In genomic region chr9:122339972-122340371, GRCm38 (mm10) we compare ENCODE assay signal across 20 mouse cellular contexts. TPM values are rescaled to one million over a fixed set of nuclear protein-coding genes. Genes with fewer than 3 reads are reported as not detected.
DNase-seq lines count a peak whose midpoint lies in the region; ATAC-seq and TF ChIP-seq lines count a peak whose summit lies in the region.
"Had no signal": no experiment of that assay in that cellular context is flagged by ENCODE, and none has a peak within 500 bp of the region (broad histone marks: within the 10 kb centered on the region; RNA-seq: fewer than 3 reads in every experiment).

No protein-coding gene starts in this region.

- H3K9me3 ChIP-seq in intestine, embryonic 14.5 days (ENCODE audit: control insufficient read depth, low read length) = no peaks in the 10 kb centered on the region
- no peaks in the 10 kb centered on the region for H3K9me3 ChIP-seq in intestine, postnatal 0 days (ENCODE audit: control insufficient read depth)
- no peaks in the 10 kb centered on the region for H3K9me3 ChIP-seq in MEL (replicated peaks; ENCODE audit: insufficient read depth, low read length)
- H3K9me3 ChIP-seq: embryonic facial prominence, embryonic 10.5 days; embryonic facial prominence, embryonic 12.5 days; forebrain, embryonic 10.5 days; forebrain, embryonic 12.5 days had no signal

- H3K4me1 ChIP-seq in intestine, embryonic 14.5 days (replicated peaks; ENCODE audit: control insufficient read depth, insufficient read depth, low read length) = no peaks in the 10 kb centered on the region
- H3K4me1 ChIP-seq in intestine, postnatal 0 days (replicated peaks; ENCODE audit: control insufficient read depth, insufficient read depth, low read length) = 0 out of 2 replicates have a peak, but pooled peaks cover 2% of the 10 kb centered on the region
- H3K4me1 ChIP-seq in MEL (ENCODE audit: control insufficient read depth in 1 of 2, insufficient read depth in 2 of 2, low read length in 2 of 2) = no peaks in the 10 kb centered on the region; a peak in 1 of 4 replicates
- H3K4me1 ChIP-seq: embryonic facial prominence, embryonic 12.5 days; forebrain, embryonic 10.5 days; forebrain, embryonic 12.5 days had no signal

- no peak for TF ChIP-seq EP300 in MEL (IDR thresholded peaks at IDR 0.05; ENCODE audit: low read depth in 1 of 2, low read length in 2 of 2)

- no peaks in the 10 kb centered on the region for H3K79me2 ChIP-seq in MEL (ENCODE audit: control insufficient read depth, insufficient read depth, low read length, poor library complexity)

- H3K36me3 ChIP-seq in intestine, embryonic 14.5 days (ENCODE audit: control insufficient read depth, insufficient read depth, low read length) = no peaks in the 10 kb centered on the region
- H3K36me3 ChIP-seq in intestine, postnatal 0 days (ENCODE audit: control insufficient read depth, insufficient read depth) = no peaks in the 10 kb centered on the region
- no peaks in the 10 kb centered on the region; a peak in 1 of 4 replicates for H3K36me3 ChIP-seq in MEL (ENCODE audit: control insufficient read depth in 1 of 2, insufficient read depth in 2 of 2, low read length in 2 of 2)
- H3K36me3 ChIP-seq: embryonic facial prominence, embryonic 10.5 days; embryonic facial prominence, embryonic 12.5 days; forebrain, embryonic 10.5 days; forebrain, embryonic 12.5 days had no signal

- no peak overlapping the region for H3K4me2 ChIP-seq in intestine, embryonic 14.5 days (ENCODE audit: low read length)
- no peak overlapping the region for H3K4me2 ChIP-seq in intestine, postnatal 0 days (replicated peaks; ENCODE audit: low read depth)
- H3K4me2 ChIP-seq: embryonic facial prominence, embryonic 12.5 days; forebrain, embryonic 12.5 days had no signal

- no peak overlapping the region for H3K27ac ChIP-seq in intestine, embryonic 14.5 days (ENCODE audit: low read depth)
- no peak overlapping the region for H3K27ac ChIP-seq in intestine, postnatal 0 days (ENCODE audit: low read depth, low read length)
- no peak overlapping the region for H3K27ac ChIP-seq in MEL (ENCODE audit: control insufficient read depth, low read depth, low read length)
- H3K27ac ChIP-seq: embryonic facial prominence, embryonic 10.5 days; embryonic facial prominence, embryonic 12.5 days; forebrain, embryonic 10.5 days; forebrain, embryonic 12.5 days had no signal

- no peak for TF ChIP-seq RAD21 in MEL (IDR thresholded peaks at IDR 0.05; ENCODE audit: low read depth, low read length)

- H3K9ac ChIP-seq in intestine, embryonic 14.5 days (ENCODE audit: low read length) = no peak overlapping the region
- no peak overlapping the region for H3K9ac ChIP-seq in intestine, postnatal 0 days (ENCODE audit: low read depth, low read length)
- H3K9ac ChIP-seq in MEL (ENCODE audit: control insufficient read depth, low read depth, low read length, poor library complexity, severe bottlenecking) = no peak overlapping the region
- H3K9ac ChIP-seq: embryonic facial prominence, embryonic 12.5 days; forebrain, embryonic 12.5 days had no signal

- no peak for ATAC-seq in intestine, embryonic 14.5 days (replicated peaks; ENCODE audit: low FRiP score, low TSS enrichment, low read depth)
- no peak for ATAC-seq in intestine, postnatal 0 days
- ATAC-seq in cerebellum, adult (ENCODE audit: insufficient number of reproducible peaks, low FRiP score, low TSS enrichment) = no peak
- ATAC-seq: forebrain, embryonic 14.5 days; forebrain, embryonic 16.5 days had no signal

- TF ChIP-seq CTCF in intestine, postnatal 0 days (IDR thresholded peaks at IDR 0.05; ENCODE audit: low read depth) = no peak
- TF ChIP-seq CTCF in MEL (IDR thresholded peaks at IDR 0.05 in 2 of 3, conservative IDR thresholded peaks at IDR 0.05 in 1 of 3; ENCODE audit: control insufficient read depth in 1 of 3, insufficient read depth in 1 of 3, low read depth in 2 of 3, low read length in 3 of 3, poor library complexity in 1 of 3, severe bottlenecking in 1 of 3) = no peak

- H3K27me3 ChIP-seq in intestine, embryonic 14.5 days (replicated peaks; ENCODE audit: control insufficient read depth, insufficient read depth, low read length) = no peaks in the 10 kb centered on the region
- H3K27me3 ChIP-seq in intestine, postnatal 0 days (replicated peaks; ENCODE audit: control insufficient read depth, insufficient read depth, low read length) = no peaks in the 10 kb centered on the region
- no peaks in the 10 kb centered on the region; a peak in 2 of 4 replicates for H3K27me3 ChIP-seq in MEL (ENCODE audit: control insufficient read depth in 1 of 2, insufficient read depth in 2 of 2, low read length in 2 of 2)
- H3K27me3 ChIP-seq: embryonic facial prominence, embryonic 12.5 days; forebrain, embryonic 12.5 days had no signal

- TF ChIP-seq POLR2A in MEL (IDR thresholded peaks at IDR 0.05; ENCODE audit: control insufficient read depth in 1 of 2, insufficient read depth in 1 of 2, low read depth in 1 of 2, low read length in 2 of 2, poor library complexity in 1 of 2) = no peak

- DNase-seq in intestine, embryonic 14.5 days (ENCODE audit: low spot score) = peak; percentile 27
- no peak for DNase-seq in MEL (ENCODE audit: low read depth, low spot score)
- peak; percentile 60 for DNase-seq in Muller cell, postnatal 12 days (ENCODE audit: inconsistent ontology term)
- no peak for DNase-seq in kidney, postnatal 14 days
- DNase-seq: adrenal gland, adult 2 months; adrenal gland, postnatal 10 days; adrenal gland, postnatal 25 days; cerebellum, adult 11-12 months; cerebellum, adult 2 months; cerebellum, adult 9-10 months; cerebellum, postnatal 10 days; cerebellum, postnatal 25 days had no signal

- H3K4me3 ChIP-seq in intestine, embryonic 14.5 days (ENCODE audit: low read depth, low read length) = no peak overlapping the region
- no peak overlapping the region for H3K4me3 ChIP-seq in intestine, postnatal 0 days (ENCODE audit: low read depth, low read length)
- H3K4me3 ChIP-seq in MEL (ENCODE audit: control insufficient read depth in 1 of 2, insufficient read depth in 1 of 2, low read depth in 2 of 2, low read length in 2 of 2) = no peak overlapping the region
- H3K4me3 ChIP-seq: embryonic facial prominence, embryonic 10.5 days; embryonic facial prominence, embryonic 12.5 days; forebrain, embryonic 10.5 days; forebrain, embryonic 12.5 days had no signal

- 64% methylated on average over 5 of the region's 5 CpGs for WGBS in intestine, embryonic 14.5 days
- WGBS in intestine, postnatal 0 days = 59% methylated on average over 5 of the region's 5 CpGs

TF ChIP-seq in MEL, 35 proteins besides CTCF, POLR2A, EP300 and RAD21:
- TF ChIP-seq ZNF384 (IDR thresholded peaks at IDR 0.05; ENCODE audit: low read depth, low read length) (0 out of 2 replicates have a peak, but pooled peaks have one; percentile 54), MAZ (IDR thresholded peaks at IDR 0.05; ENCODE audit: low read depth, low read length) (no peak)

RNA-seq across cellular contexts. Expression of gene Abhd5, which starts 11.4 kb away (rescaled TPM):
- polyA plus RNA-seq in intestine, embryonic 14.5 days (2014; fragmentation: Nextera tagmentation; extraction: Ambion mirVana) = 20.7 and 24.2 TPM in 2 replicates
- 49.0 and 50.8 TPM in 2 replicates for polyA plus RNA-seq in intestine, postnatal 0 days (2015; fragmentation: Nextera tagmentation; extraction: Ambion mirVana)
- 14.2 and 14.3 TPM in 2 replicates for total RNA-seq in MEL (2012; rRNA removed)
- polyA plus RNA-seq in MEL (2012; ENCODE audit: insufficient read depth in 1 of 2, insufficient read length in 2 of 2, low read depth in 1 of 2, low replicate concordance in 2 of 2, missing spikeins in 1 of 2) = 10 to 100 TPM in 1 of 2 experiments, not detected in 1; 20.2 TPM

RNA-seq across cellular contexts. Expression of gene Ano10, which starts 45.7 kb away (rescaled TPM):
- 38.9 and 41.6 TPM in 2 replicates for polyA plus RNA-seq in intestine, embryonic 14.5 days (2014; fragmentation: Nextera tagmentation; extraction: Ambion mirVana)
- polyA plus RNA-seq in intestine, postnatal 0 days (2015; fragmentation: Nextera tagmentation; extraction: Ambion mirVana) = 47.7 and 51.9 TPM in 2 replicates
- 0.29 and 0.54 TPM in 2 replicates for total RNA-seq in MEL (2012; rRNA removed)
- 1 to 10 TPM in 1 of 2 experiments, not detected in 1; 3.1 TPM for polyA plus RNA-seq in MEL (2012; ENCODE audit: insufficient read depth in 1 of 2, insufficient read length in 2 of 2, low read depth in 1 of 2, low replicate concordance in 2 of 2, missing spikeins in 1 of 2)

Comparison
In these comparisons a context has a peak if more than half of its experiments do, and no peak if none do; other contexts are left out.
1. DNase-seq: peak in intestine, embryonic 14.5 days (single experiment) and Muller cell, postnatal 12 days (single experiment); none in MEL (single experiment) and kidney, postnatal 14 days (single experiment).